Mouse (Mus musculus): Measurements from ENCODE around the gene Elob. TPM values are rescaled to one million over a fixed set of nuclear protein-coding genes. Genes with fewer than 3 reads are reported as not detected.

Gene Elob
- polyA plus RNA-seq (2014; fragmentation: Nextera tagmentation; extraction: Ambion mirVana) = 1,105 and 1,121 TPM in 2 replicates

- 0 out of 2 replicates have a peak, but pooled peaks cover 11% of the 10 kb centered on the region for H3K27me3 ChIP-seq (replicated peaks; ENCODE audit: control insufficient read depth, insufficient read depth, low read length)
- ATAC-seq (replicated peaks; ENCODE audit: low FRiP score, low TSS enrichment, low read depth) (peak; percentile 95), DNase-seq (ENCODE audit: low spot score) (peak; percentile 92)
- peak within 1 kb of the TSS; percentile 92 for H3K4me3 ChIP-seq (ENCODE audit: low read depth, low read length)
- 0 out of 2 replicates have a peak, but pooled peaks cover 2% of the 10 kb centered on the region for H3K9me3 ChIP-seq (ENCODE audit: control insufficient read depth, low read length)
- H3K4me1 ChIP-seq (replicated peaks; ENCODE audit: control insufficient read depth, insufficient read depth, low read length) = peaks cover 17% of the 10 kb centered on the region
- H3K27ac ChIP-seq (ENCODE audit: low read depth) = peak within 1 kb of the TSS; percentile 87
- WGBS = under 1% methylated on average over 28 of the region's 42 CpGs
- H3K4me2 ChIP-seq (ENCODE audit: low read length) = peak within 1 kb of the TSS; percentile 88
- peak within 1 kb of the TSS; percentile 86 for H3K9ac ChIP-seq (ENCODE audit: low read length)
- peaks cover 32% of the 10 kb centered on the region for H3K36me3 ChIP-seq (ENCODE audit: control insufficient read depth, insufficient read depth, low read length)
Measured at GRCm38 (mm10) chr17:23829064-23829619, at the start of gene Elob. Elob (minus strand) TSS chr17:23829136.

- no peak for ATAC-seq (replicated peaks; ENCODE audit: low FRiP score, low TSS enrichment, low read depth)
- Histone ChIP-seq H3K4me2 (ENCODE audit: low read length) (no peak overlapping the region), H3K9me3 (ENCODE audit: control insufficient read depth, low read length) (no peaks in the 10 kb centered on the region), H3K27ac (ENCODE audit: low read depth) (no peak overlapping the region), H3K4me3 (ENCODE audit: low read depth, low read length) (no peak overlapping the region), H3K27me3 (replicated peaks; ENCODE audit: control insufficient read depth, insufficient read depth, low read length) (no peaks in the 10 kb centered on the region), H3K4me1 (replicated peaks; ENCODE audit: control insufficient read depth, insufficient read depth, low read length) (no peaks in the 10 kb centered on the region), H3K9ac (ENCODE audit: low read length) (no peak overlapping the region), H3K36me3 (ENCODE audit: control insufficient read depth, insufficient read depth, low read length) (no peaks in the 10 kb centered on the region)
- WGBS = 72% methylated on average over 2 of the region's 2 CpGs
- DNase-seq (ENCODE audit: low spot score) = no peak
Measured at GRCm38 (mm10) chr17:23877166-23877565, 48.2 kb upstream of the Elob start.

- H3K4me1 ChIP-seq (replicated peaks; ENCODE audit: control insufficient read depth, insufficient read depth, low read length) = no peaks in the 10 kb centered on the region
- no peak overlapping the region for H3K4me2 ChIP-seq (ENCODE audit: low read length)
- ATAC-seq (replicated peaks; ENCODE audit: low FRiP score, low TSS enrichment, low read depth) (no peak), DNase-seq (ENCODE audit: low spot score) (no peak)
- no peak overlapping the region for H3K27ac ChIP-seq (ENCODE audit: low read depth)
- H3K36me3 ChIP-seq (ENCODE audit: control insufficient read depth, insufficient read depth, low read length) = no peaks in the 10 kb centered on the region
- no peaks in the 10 kb centered on the region for H3K27me3 ChIP-seq (replicated peaks; ENCODE audit: control insufficient read depth, insufficient read depth, low read length)
- no peaks in the 10 kb centered on the region for H3K9me3 ChIP-seq (ENCODE audit: control insufficient read depth, low read length)
- no peak overlapping the region for H3K9ac ChIP-seq (ENCODE audit: low read length)
- H3K4me3 ChIP-seq (ENCODE audit: low read depth, low read length) = no peak overlapping the region
- 61% methylated on average over 3 of the region's 3 CpGs for WGBS
Measured at GRCm38 (mm10) chr17:23876741-23877140, 47.8 kb upstream of the Elob start.

GRCm38 (mm10) chr17:23873884-23874856, 45.2 kb upstream of the Elob start:
- H3K36me3 ChIP-seq (ENCODE audit: control insufficient read depth, insufficient read depth, low read length) = no peaks in the 10 kb centered on the region
- no peak overlapping the region for H3K4me3 ChIP-seq (ENCODE audit: low read depth, low read length)
- DNase-seq (ENCODE audit: low spot score) (peak; percentile 75), ATAC-seq (replicated peaks; ENCODE audit: low FRiP score, low TSS enrichment, low read depth) (peak; percentile 41)
- H3K9ac ChIP-seq (ENCODE audit: low read length) = no peak overlapping the region
- no peak overlapping the region for H3K27ac ChIP-seq (ENCODE audit: low read depth)
- no peaks in the 10 kb centered on the region for H3K27me3 ChIP-seq (replicated peaks; ENCODE audit: control insufficient read depth, insufficient read depth, low read length)
- no peak overlapping the region for H3K4me2 ChIP-seq (ENCODE audit: low read length)
- H3K4me1 ChIP-seq (replicated peaks; ENCODE audit: control insufficient read depth, insufficient read depth, low read length) = 0 out of 2 replicates have a peak, but pooled peaks cover 4% of the 10 kb centered on the region
- 42% methylated on average over 8 of the region's 8 CpGs for WGBS
- H3K9me3 ChIP-seq (ENCODE audit: control insufficient read depth, low read length) = no peaks in the 10 kb centered on the region

- no peak for ATAC-seq (replicated peaks; ENCODE audit: low FRiP score, low TSS enrichment, low read depth)
- WGBS = 84% methylated on average over 11 of the region's 11 CpGs
Measured at GRCm38 (mm10) chr17:23868513-23868912, 39.6 kb upstream of the Elob start.

GRCm38 (mm10) chr17:23867756-23868155, 38.8 kb upstream of the Elob start, which contains the start of gene Prss21:
Prss21 (plus strand) TSS chr17:23868056.
- H3K4me2 ChIP-seq (ENCODE audit: low read length) = no peak within 1 kb of the TSS
- H3K27ac ChIP-seq (ENCODE audit: low read depth) = no peak within 1 kb of the TSS
- no peaks in the 10 kb centered on the region for H3K36me3 ChIP-seq (ENCODE audit: control insufficient read depth, insufficient read depth, low read length)
- no peaks in the 10 kb centered on the region for H3K27me3 ChIP-seq (replicated peaks; ENCODE audit: control insufficient read depth, insufficient read depth, low read length)
- H3K4me1 ChIP-seq (replicated peaks; ENCODE audit: control insufficient read depth, insufficient read depth, low read length) = 0 out of 2 replicates have a peak, but pooled peaks cover 4% of the 10 kb centered on the region
- H3K9ac ChIP-seq (ENCODE audit: low read length) = no peak within 1 kb of the TSS
- H3K9me3 ChIP-seq (ENCODE audit: control insufficient read depth, low read length) = no peaks in the 10 kb centered on the region
- whole genome bisulfite sequencing = 84% methylated on average over 15 of the region's 15 CpGs
- ATAC-seq (replicated peaks; ENCODE audit: low FRiP score, low TSS enrichment, low read depth) (no peak), DNase-seq (ENCODE audit: low spot score) (no peak)
- no peak within 1 kb of the TSS for H3K4me3 ChIP-seq (ENCODE audit: low read depth, low read length)

More at GRCm38 (mm10) chr17:23868513-23868912, 39.6 kb upstream of the Elob start:
- Histone ChIP-seq H3K4me1 (replicated peaks; ENCODE audit: control insufficient read depth, insufficient read depth, low read length) (0 out of 2 replicates have a peak, but pooled peaks cover 4% of the 10 kb centered on the region), H3K36me3 (ENCODE audit: control insufficient read depth, insufficient read depth, low read length) (no peaks in the 10 kb centered on the region), H3K4me2 (ENCODE audit: low read length) (no peak overlapping the region), H3K27ac (ENCODE audit: low read depth) (no peak overlapping the region), H3K9me3 (ENCODE audit: control insufficient read depth, low read length) (no peaks in the 10 kb centered on the region), H3K9ac (ENCODE audit: low read length) (no peak overlapping the region), H3K27me3 (replicated peaks; ENCODE audit: control insufficient read depth, insufficient read depth, low read length) (no peaks in the 10 kb centered on the region), H3K4me3 (ENCODE audit: low read depth, low read length) (no peak overlapping the region)
- no peak for DNase-seq (ENCODE audit: low spot score)

- H3K9me3 ChIP-seq (ENCODE audit: control insufficient read depth, low read length) = no peaks in the 10 kb centered on the region
Measured at GRCm38 (mm10) chr17:23862926-23863325, 34.0 kb upstream of the Elob start.

GRCm38 (mm10) chr17:23857913-23858312, 29.0 kb upstream of the Elob start:
- no peaks in the 10 kb centered on the region for H3K9me3 ChIP-seq (ENCODE audit: control insufficient read depth, low read length)
- no peaks in the 10 kb centered on the region for H3K36me3 ChIP-seq (ENCODE audit: control insufficient read depth, insufficient read depth, low read length)
- ATAC-seq (replicated peaks; ENCODE audit: low FRiP score, low TSS enrichment, low read depth) (0 out of 2 replicates have a peak, but pooled peaks have one; percentile 56), DNase-seq (ENCODE audit: low spot score) (no peak)
- WGBS = 54% methylated on average over 2 of the region's 2 CpGs
- H3K4me1 ChIP-seq (replicated peaks; ENCODE audit: control insufficient read depth, insufficient read depth, low read length) = no peaks in the 10 kb centered on the region
- H3K27me3 ChIP-seq (replicated peaks; ENCODE audit: control insufficient read depth, insufficient read depth, low read length) = no peaks in the 10 kb centered on the region
- no peak overlapping the region for H3K4me2 ChIP-seq (ENCODE audit: low read length)
- no peak overlapping the region for H3K27ac ChIP-seq (ENCODE audit: low read depth)
- no peak overlapping the region for H3K4me3 ChIP-seq (ENCODE audit: low read depth, low read length)
- no peak overlapping the region for H3K9ac ChIP-seq (ENCODE audit: low read length)

More at GRCm38 (mm10) chr17:23862926-23863325, 34.0 kb upstream of the Elob start:
- H3K4me3 ChIP-seq (ENCODE audit: low read depth, low read length) = no peak overlapping the region
- H3K27me3 ChIP-seq (replicated peaks; ENCODE audit: control insufficient read depth, insufficient read depth, low read length) = no peaks in the 10 kb centered on the region
- ATAC-seq (replicated peaks; ENCODE audit: low FRiP score, low TSS enrichment, low read depth) (no peak), DNase-seq (ENCODE audit: low spot score) (no peak)
- H3K36me3 ChIP-seq (ENCODE audit: control insufficient read depth, insufficient read depth, low read length) = no peaks in the 10 kb centered on the region
- no peak overlapping the region for H3K4me2 ChIP-seq (ENCODE audit: low read length)
- no peaks in the 10 kb centered on the region for H3K4me1 ChIP-seq (replicated peaks; ENCODE audit: control insufficient read depth, insufficient read depth, low read length)
- H3K27ac ChIP-seq (ENCODE audit: low read depth) = no peak overlapping the region
- 77% methylated on average over 4 of the region's 4 CpGs for WGBS
- H3K9ac ChIP-seq (ENCODE audit: low read length) = no peak overlapping the region

All from intestine, embryonic 14.5 days (tissue).